Mouse (Mus musculus): ENCODE measurements around the gene Pdcd1lg2.

The Pdcd1lg2 gene

DNA sequence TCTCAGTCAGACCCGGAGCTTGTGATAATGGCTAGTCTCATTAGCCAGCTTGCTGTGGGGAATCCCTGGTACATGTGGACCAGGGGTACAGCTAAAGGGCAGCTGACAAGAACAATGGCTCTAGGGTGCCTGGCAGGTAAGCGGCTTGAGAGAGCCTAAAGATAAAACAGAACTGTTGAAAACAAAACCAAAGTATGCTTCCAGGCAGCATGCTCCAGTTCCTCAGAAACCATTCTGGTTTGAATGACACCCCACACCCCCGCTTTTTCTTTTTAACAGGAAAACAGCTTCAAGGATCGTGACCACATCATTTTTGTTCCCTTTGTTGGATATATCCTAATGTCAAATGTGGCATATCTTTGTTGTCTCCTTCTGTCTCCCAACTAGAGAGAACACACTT lies at the start of gene Pdcd1lg2:
Gene Pdcd1lg2 (plus strand): TSS at position 301 of the 400 bp plus-strand sequence.
- no peaks in the 10 kb centered on the region for H3K9me3 ChIP-seq (ENCODE audit: low read length)
- H3K36me3 ChIP-seq (ENCODE audit: insufficient read depth, low read length), result no peaks in the 10 kb centered on the region
- H3K4me1 ChIP-seq (replicated peaks; ENCODE audit: low read depth, low read length), result no peaks in the 10 kb centered on the region
- H3K4me3 ChIP-seq (replicated peaks; ENCODE audit: low read length), result no peak within 1 kb of the TSS
- no peak for TF ChIP-seq CTCF (conservative IDR thresholded peaks at IDR 0.05; ENCODE audit: low read length)
- TF ChIP-seq NANOG (IDR thresholded peaks at IDR 0.05; ENCODE audit: borderline replicate concordance, low read length), result no peak
- TF ChIP-seq POU5F1 (IDR thresholded peaks at IDR 0.05; ENCODE audit: borderline replicate concordance, low read length), result no peak
- H3K27me3 ChIP-seq (ENCODE audit: insufficient read depth, low read length), result no peaks in the 10 kb centered on the region

DNA sequence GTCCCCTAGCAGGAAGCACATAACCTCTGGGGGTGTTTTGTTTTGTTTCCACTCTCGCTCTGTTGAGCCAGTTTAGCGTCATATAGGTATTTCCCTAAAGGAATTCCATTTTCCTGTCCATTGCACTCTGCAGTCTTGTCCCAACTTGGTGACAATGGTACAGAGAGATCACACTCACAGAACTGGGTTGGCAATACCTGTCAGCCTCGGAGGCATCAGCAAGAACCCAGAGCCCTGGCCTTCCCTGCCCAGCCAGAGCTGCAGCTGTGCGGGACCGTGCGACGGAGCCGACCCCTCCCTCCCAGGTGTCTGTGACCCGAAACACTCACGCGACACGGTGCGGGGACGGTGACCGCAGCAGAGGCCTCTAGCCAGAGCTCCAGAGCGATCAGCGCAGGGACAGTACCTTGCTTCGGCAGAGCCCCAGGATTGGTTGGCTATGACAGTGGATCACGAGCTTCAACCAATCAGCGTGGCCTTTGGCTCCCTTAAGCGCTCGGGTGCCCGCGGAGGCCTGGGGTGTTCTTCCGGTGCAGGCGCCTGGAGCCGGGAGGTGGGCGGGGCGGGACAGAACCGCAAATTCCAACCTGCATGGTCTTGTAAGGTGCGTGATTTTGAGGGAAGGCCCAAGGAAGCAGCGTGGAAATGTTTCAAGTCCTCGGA lies 49.1 kb upstream of the Pdcd1lg2 start:
- no peaks in the 10 kb centered on the region for H3K9me3 ChIP-seq (ENCODE audit: low read length)
- H3K4me3 ChIP-seq (replicated peaks; ENCODE audit: low read length), result peak overlapping the region; percentile 82
- no peaks in the 10 kb centered on the region for H3K36me3 ChIP-seq (ENCODE audit: insufficient read depth, low read length)
- no peak for TF ChIP-seq NANOG (IDR thresholded peaks at IDR 0.05; ENCODE audit: borderline replicate concordance, low read length)
- no peak for TF ChIP-seq CTCF (conservative IDR thresholded peaks at IDR 0.05; ENCODE audit: low read length)
- TF ChIP-seq POU5F1 (IDR thresholded peaks at IDR 0.05; ENCODE audit: borderline replicate concordance, low read length), result no peak
- H3K4me1 ChIP-seq (replicated peaks; ENCODE audit: low read depth, low read length), result peaks cover 36% of the 10 kb centered on the region
- H3K27me3 ChIP-seq (ENCODE audit: insufficient read depth, low read length), result peaks cover 11% of the 10 kb centered on the region; the same call in 1 of the 2 replicates

DNA sequence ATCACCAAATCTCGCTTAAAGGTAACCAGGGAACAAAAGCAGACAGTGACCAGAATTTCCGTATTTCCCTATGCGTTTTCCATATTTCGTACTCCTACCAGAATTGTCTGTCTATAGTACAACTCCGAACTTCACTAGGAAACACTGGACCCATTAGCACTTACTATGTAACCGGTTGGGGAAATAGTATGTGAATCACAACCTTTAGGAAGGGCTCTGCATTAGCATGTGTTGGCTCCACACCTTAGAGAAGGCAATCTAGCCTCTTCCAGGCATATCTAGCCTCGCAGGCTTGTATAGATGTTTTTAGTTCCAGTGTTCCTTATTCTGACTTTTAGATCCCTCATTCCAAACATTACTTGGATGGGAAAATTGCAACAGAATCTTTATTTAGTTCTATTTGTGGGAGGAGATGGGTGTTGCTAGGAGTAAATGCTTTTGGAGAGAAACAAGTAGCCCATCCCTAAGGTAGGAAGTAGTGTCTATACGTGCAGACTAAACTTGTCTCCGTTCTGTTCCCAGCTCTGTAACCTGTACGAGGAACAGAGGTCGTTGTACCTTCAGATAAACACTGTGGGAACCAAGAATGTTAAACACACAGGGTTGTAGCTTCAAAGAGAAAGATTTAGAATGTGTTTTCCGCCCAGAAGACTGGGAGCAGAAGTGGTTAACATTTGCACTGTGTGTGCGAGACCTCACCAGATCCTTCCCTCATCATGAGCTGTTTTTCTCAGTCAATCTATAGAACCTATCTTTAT lies 48.4 kb upstream of the Pdcd1lg2 start:
- Histone ChIP-seq H3K36me3 (ENCODE audit: insufficient read depth, low read length) (no peaks in the 10 kb centered on the region), H3K4me3 (replicated peaks; ENCODE audit: low read length) (peak overlapping the region; percentile 82), H3K4me1 (replicated peaks; ENCODE audit: low read depth, low read length) (peaks cover 40% of the 10 kb centered on the region), H3K9me3 (ENCODE audit: low read length) (no peaks in the 10 kb centered on the region), H3K27me3 (ENCODE audit: insufficient read depth, low read length) (peaks cover 16% of the 10 kb centered on the region)
- TF ChIP-seq NANOG (IDR thresholded peaks at IDR 0.05; ENCODE audit: borderline replicate concordance, low read length) (no peak), CTCF (conservative IDR thresholded peaks at IDR 0.05; ENCODE audit: low read length) (no peak)

DNA sequence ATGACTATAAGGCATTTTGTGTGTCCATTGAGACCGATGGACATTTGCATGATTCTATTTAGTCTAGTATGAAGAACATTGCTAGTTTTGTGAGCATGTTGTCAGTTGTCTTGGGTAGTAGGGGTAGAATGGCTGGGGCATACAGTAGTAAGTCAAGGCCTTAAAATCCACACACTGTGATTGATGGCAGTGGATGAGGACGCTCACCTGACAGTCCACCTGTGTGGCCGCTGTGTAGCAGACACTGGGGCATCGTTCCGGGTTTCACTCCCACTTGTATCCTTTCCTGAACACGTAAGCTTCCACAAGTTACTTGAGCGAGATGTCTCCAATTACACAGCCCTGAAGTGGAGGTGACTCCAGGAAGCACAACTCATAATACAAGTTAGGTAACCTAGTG lies 47.2 kb upstream of the Pdcd1lg2 start:
- H3K9me3 ChIP-seq (ENCODE audit: low read length), result no peaks in the 10 kb centered on the region
- H3K4me3 ChIP-seq (replicated peaks; ENCODE audit: low read length), result no peak overlapping the region
- H3K4me1 ChIP-seq (replicated peaks; ENCODE audit: low read depth, low read length), result peaks cover 42% of the 10 kb centered on the region
- H3K36me3 ChIP-seq (ENCODE audit: insufficient read depth, low read length), result no peaks in the 10 kb centered on the region
- H3K27me3 ChIP-seq (ENCODE audit: insufficient read depth, low read length), result peaks cover 20% of the 10 kb centered on the region
- TF ChIP-seq NANOG (IDR thresholded peaks at IDR 0.05; ENCODE audit: borderline replicate concordance, low read length) (no peak), POU5F1 (IDR thresholded peaks at IDR 0.05; ENCODE audit: borderline replicate concordance, low read length) (no peak), CTCF (conservative IDR thresholded peaks at IDR 0.05; ENCODE audit: low read length) (no peak)

DNA sequence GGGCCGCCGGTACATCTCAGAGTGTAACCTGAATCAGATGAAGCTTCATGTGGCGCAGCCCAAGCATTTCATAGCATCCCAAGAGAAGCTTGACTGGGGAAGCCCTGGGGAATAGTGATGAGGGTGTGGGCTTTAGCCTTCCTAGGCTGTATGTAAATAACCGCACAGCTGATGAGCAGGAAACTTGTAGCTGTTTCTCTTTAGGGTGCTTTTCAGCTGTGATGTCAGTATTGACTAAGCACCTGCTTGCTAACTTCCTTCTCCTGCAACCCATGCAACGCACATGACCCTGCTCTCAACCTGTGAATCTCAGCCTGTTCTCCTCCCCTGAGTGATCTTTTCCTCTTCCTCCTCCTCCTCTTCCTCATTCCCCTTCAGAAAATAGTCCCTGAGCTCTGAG lies 46.6 kb upstream of the Pdcd1lg2 start:
- Histone ChIP-seq H3K4me1 (replicated peaks; ENCODE audit: low read depth, low read length) (peaks cover 37% of the 10 kb centered on the region), H3K36me3 (ENCODE audit: insufficient read depth, low read length) (no peaks in the 10 kb centered on the region), H3K9me3 (ENCODE audit: low read length) (no peaks in the 10 kb centered on the region), H3K27me3 (ENCODE audit: insufficient read depth, low read length) (peaks cover 23% of the 10 kb centered on the region), H3K4me3 (replicated peaks; ENCODE audit: low read length) (no peak overlapping the region)
- TF ChIP-seq POU5F1 (IDR thresholded peaks at IDR 0.05; ENCODE audit: borderline replicate concordance, low read length) (no peak), CTCF (conservative IDR thresholded peaks at IDR 0.05; ENCODE audit: low read length) (no peak), NANOG (IDR thresholded peaks at IDR 0.05; ENCODE audit: borderline replicate concordance, low read length) (no peak)

DNA sequence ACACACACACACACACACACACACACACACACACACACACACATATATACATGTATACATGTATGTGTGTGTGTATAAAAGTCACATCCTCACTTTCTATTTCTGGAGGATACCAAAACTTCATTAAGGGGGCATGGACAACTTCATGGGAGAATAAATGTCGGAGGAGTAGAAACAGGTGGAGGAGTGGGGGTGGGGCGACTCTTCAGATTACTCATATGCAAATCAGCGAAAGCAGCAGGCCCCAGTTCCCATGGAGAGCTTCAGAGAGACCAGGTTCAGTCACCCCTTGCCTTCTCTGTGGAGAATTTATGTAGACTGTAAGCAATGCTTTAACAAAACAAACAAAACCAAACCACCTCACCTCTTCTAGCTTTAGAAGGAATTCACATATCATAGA lies 45.6 kb upstream of the Pdcd1lg2 start:
- no peaks in the 10 kb centered on the region for H3K36me3 ChIP-seq (ENCODE audit: insufficient read depth, low read length)
- H3K4me3 ChIP-seq (replicated peaks; ENCODE audit: low read length), result no peak overlapping the region
- H3K9me3 ChIP-seq (ENCODE audit: low read length), result no peaks in the 10 kb centered on the region
- TF ChIP-seq NANOG (IDR thresholded peaks at IDR 0.05; ENCODE audit: borderline replicate concordance, low read length) (no peak), POU5F1 (IDR thresholded peaks at IDR 0.05; ENCODE audit: borderline replicate concordance, low read length) (no peak), CTCF (conservative IDR thresholded peaks at IDR 0.05; ENCODE audit: low read length) (no peak)
- peaks cover 37% of the 10 kb centered on the region for H3K4me1 ChIP-seq (replicated peaks; ENCODE audit: low read depth, low read length)
- peaks cover 23% of the 10 kb centered on the region for H3K27me3 ChIP-seq (ENCODE audit: insufficient read depth, low read length)

DNA sequence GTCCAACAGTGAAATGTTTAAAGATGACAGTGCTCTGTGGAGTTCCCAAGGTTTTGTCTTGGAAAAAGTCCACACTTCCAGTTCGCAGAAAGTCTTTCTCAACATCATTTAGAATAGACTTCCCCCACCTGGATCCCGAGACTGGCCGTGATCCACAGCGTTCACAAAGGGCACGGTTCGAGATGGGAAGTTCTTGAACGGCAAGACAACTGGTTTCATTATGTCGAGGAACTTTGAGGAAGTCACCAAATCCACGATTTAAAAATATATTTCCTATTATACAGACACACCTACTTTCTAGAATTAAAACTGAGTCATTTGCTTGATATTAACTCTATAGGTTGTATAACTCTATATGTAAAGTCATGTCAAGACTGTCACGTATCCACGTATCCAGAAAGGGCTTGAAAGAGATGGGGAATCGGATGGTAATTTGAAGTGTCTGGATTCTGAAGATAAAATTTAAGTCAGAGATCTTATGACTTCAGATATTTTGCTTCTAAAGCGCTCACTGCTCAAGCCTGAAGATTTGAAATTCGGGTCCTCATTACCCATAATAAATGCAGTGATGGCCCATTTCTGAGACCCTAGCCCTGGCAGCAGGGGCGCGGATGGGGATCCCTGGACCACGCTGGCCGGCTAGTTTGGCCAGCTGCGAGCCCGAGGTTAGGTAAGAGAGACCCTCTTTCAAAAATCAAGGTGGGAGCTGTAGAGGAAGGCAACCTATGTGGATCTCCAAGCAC lies 44.3 kb upstream of the Pdcd1lg2 start:
- no peaks in the 10 kb centered on the region for H3K9me3 ChIP-seq (ENCODE audit: low read length)
- TF ChIP-seq NANOG (IDR thresholded peaks at IDR 0.05; ENCODE audit: borderline replicate concordance, low read length) (no peak), POU5F1 (IDR thresholded peaks at IDR 0.05; ENCODE audit: borderline replicate concordance, low read length) (no peak), CTCF (conservative IDR thresholded peaks at IDR 0.05; ENCODE audit: low read length) (no peak)
- no peaks in the 10 kb centered on the region for H3K36me3 ChIP-seq (ENCODE audit: insufficient read depth, low read length)
- no peak overlapping the region for H3K4me3 ChIP-seq (replicated peaks; ENCODE audit: low read length)
- H3K4me1 ChIP-seq (replicated peaks; ENCODE audit: low read depth, low read length), result peaks cover 31% of the 10 kb centered on the region
- H3K27me3 ChIP-seq (ENCODE audit: insufficient read depth, low read length), result peaks cover 23% of the 10 kb centered on the region

DNA sequence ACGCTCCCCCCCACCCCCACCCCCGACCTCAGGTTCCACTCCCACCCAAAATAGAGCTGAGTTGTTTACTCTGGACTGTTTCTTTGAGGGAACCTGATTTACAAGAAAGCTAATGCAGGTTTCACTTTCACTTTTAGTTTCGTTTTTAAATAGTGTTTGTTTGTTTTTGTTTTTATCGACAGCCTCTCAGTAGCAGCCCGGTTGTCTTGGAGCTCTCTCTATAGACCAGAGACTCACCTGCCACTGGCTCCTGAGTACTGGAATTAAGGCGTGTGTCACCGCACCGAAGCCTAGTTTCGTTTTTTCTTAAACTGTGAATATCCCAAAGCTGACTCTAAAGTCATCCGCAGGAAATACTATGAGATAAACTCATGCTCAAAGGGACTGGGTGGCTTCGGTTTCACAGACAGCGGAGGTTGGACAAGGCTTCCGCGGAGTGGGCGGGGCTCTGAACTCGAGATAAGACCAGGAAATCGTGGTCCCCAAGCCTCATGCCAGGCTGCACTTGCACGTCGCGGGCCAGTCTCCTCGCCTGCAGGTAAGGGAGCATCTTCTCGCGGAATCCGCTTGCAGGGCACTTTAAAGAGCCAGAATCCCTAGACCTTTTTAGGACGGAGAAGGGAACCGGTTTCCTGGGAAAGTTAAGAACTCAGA lies 43.6 kb upstream of the Pdcd1lg2 start, which contains the start of the genes Plgrkt and Cd274:
Gene Plgrkt (minus strand): TSS at position 422 of the 654 bp plus-strand sequence.
Gene Cd274 (plus strand): TSS at position 487 of the 654 bp plus-strand sequence.
- H3K9me3 ChIP-seq (ENCODE audit: low read length), result no peaks in the 10 kb centered on the region
- TF ChIP-seq CTCF (conservative IDR thresholded peaks at IDR 0.05; ENCODE audit: low read length), result no peak
- no peak for TF ChIP-seq NANOG (IDR thresholded peaks at IDR 0.05; ENCODE audit: borderline replicate concordance, low read length)
- no peak for TF ChIP-seq POU5F1 (IDR thresholded peaks at IDR 0.05; ENCODE audit: borderline replicate concordance, low read length)
- H3K4me1 ChIP-seq (replicated peaks; ENCODE audit: low read depth, low read length), result peaks cover 27% of the 10 kb centered on the region
- H3K36me3 ChIP-seq (ENCODE audit: insufficient read depth, low read length), result no peaks in the 10 kb centered on the region
- peaks cover 23% of the 10 kb centered on the region for H3K27me3 ChIP-seq (ENCODE audit: insufficient read depth, low read length)
- H3K4me3 ChIP-seq (replicated peaks; ENCODE audit: low read length), result peak within 1 kb of the TSS; percentile 43
